Mouse (Mus musculus): ENCODE measurements around the gene Fbl. TPM values are rescaled to one million over a fixed set of nuclear protein-coding genes. Genes with fewer than 3 reads are reported as not detected.
A peak's percentile ranks its signal among the peaks of the same experiment; 100 is the strongest.
"Not testable (repeated sequence)": the region's sequence is repeated elsewhere in the genome, so short reads cannot be mapped to it uniquely, and the experiment has no call there.

The Fbl gene
- polyA plus RNA-seq, 1 experiment from 2014 or later: 155 TPM

DNA sequence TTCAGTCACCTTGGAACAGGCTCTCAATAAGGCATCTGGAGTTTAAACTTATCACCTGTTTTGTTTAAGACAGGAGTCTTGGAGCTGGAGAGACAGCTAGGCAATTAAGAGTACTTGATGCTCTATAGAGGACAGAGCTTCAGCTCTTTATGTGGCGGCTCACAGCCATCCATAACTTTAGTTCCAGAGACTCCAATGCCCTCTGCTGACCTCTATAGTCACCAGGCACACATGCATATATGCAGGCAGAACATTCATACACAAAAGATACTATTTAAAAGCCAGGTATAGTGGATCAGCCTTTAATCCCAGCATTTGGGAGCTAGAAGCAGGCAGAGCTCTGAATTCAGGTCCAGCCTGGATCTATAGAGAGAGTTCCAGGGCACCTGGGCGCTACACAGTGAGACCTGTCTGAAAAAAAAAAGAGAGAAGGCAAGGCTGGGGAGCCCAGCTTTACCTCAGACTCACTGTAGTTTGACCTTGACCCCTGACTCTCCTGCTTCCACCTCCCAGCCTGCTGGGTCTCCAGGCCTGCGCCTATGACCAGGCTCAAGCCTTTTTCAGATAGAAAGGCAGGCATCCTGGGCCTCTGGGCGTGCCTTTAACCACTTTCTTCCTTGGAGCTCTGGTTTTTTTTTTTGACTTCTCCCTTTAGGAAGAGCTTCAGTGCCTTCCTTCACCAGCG, 26.0 kb downstream of the Fbl start:
- WGBS: 90% methylated on average over 5 of the region's 5 CpGs

DNA sequence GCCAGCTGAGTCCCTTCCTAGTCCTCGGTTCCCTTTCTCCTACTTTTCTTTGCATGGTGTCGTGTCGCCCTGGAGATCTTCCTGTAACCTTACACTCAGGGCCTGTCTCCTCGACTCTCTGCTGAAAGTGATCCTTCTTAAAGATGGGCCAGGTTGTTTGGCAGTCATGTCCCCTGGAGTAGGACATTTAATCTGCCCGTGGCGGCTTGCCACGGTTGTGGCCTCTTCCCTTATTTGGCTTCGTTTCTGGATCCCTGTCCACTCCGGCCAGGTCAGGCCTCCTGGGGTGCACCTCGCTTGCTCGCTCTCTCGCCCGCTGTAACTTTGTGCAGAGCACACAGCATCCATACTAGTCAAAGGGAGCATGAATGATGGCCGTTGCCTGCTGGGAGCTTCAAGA, 27.0 kb downstream of the Fbl start:
- no peak overlapping the region for H3K27ac ChIP-seq
- H3K36me3 ChIP-seq: peaks cover 51% of the 10 kb centered on the region
- no peak overlapping the region for H3K4me3 ChIP-seq
- H3K9me3 ChIP-seq: no peaks in the 10 kb centered on the region
- H3K4me2 ChIP-seq (replicated peaks): no peak overlapping the region
- WGBS: 71% methylated on average over 14 of the region's 14 CpGs
- no peak overlapping the region for H3K9ac ChIP-seq
- no peak for ATAC-seq (ENCODE audit: insufficient number of reproducible peaks, insufficient read depth, low FRiP score, low TSS enrichment)
- no peaks in the 10 kb centered on the region for H3K4me1 ChIP-seq
- H3K27me3 ChIP-seq: no peaks in the 10 kb centered on the region

More for the DNA sequence above, 26.0 kb downstream of the Fbl start:
- no peak for ATAC-seq (ENCODE audit: insufficient number of reproducible peaks, insufficient read depth, low FRiP score, low TSS enrichment)
- Histone ChIP-seq H3K9me3 (no peaks in the 10 kb centered on the region), H3K27me3 (no peaks in the 10 kb centered on the region), H3K4me1 (no peaks in the 10 kb centered on the region), H3K9ac (no peak overlapping the region), H3K36me3 (peaks cover 59% of the 10 kb centered on the region), H3K4me2 (replicated peaks) (no peak overlapping the region), H3K27ac (no peak overlapping the region), H3K4me3 (no peak overlapping the region)

DNA sequence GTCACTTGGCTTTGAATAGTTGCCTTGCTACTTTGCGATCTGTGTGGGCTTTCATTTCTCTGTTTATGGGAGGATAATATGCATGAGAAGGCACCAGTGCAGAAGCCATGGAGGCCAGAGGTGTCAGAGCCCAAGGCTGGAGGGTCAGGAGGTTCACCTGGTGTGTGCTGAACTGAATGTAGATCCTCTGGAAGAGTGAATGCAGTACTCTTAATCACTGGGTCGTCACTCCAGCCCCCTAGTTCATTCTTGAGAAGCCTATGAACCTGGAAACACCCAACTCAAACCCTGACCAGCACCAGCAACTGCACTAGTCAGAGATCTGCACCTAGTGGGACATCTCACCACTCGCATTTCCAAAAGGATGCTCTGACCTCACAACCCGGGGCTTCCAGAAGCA, 29.5 kb downstream of the Fbl start:
- Histone ChIP-seq H3K4me1 (no peaks in the 10 kb centered on the region), H3K27me3 (no peaks in the 10 kb centered on the region), H3K9ac (no peak overlapping the region), H3K4me3 (no peak overlapping the region), H3K4me2 (replicated peaks) (no peak overlapping the region), H3K36me3 (peaks cover 28% of the 10 kb centered on the region), H3K9me3 (no peaks in the 10 kb centered on the region), H3K27ac (no peak overlapping the region)
- no peak for ATAC-seq (ENCODE audit: insufficient number of reproducible peaks, insufficient read depth, low FRiP score, low TSS enrichment)
- WGBS: 71% methylated on average over 4 of the region's 4 CpGs

DNA sequence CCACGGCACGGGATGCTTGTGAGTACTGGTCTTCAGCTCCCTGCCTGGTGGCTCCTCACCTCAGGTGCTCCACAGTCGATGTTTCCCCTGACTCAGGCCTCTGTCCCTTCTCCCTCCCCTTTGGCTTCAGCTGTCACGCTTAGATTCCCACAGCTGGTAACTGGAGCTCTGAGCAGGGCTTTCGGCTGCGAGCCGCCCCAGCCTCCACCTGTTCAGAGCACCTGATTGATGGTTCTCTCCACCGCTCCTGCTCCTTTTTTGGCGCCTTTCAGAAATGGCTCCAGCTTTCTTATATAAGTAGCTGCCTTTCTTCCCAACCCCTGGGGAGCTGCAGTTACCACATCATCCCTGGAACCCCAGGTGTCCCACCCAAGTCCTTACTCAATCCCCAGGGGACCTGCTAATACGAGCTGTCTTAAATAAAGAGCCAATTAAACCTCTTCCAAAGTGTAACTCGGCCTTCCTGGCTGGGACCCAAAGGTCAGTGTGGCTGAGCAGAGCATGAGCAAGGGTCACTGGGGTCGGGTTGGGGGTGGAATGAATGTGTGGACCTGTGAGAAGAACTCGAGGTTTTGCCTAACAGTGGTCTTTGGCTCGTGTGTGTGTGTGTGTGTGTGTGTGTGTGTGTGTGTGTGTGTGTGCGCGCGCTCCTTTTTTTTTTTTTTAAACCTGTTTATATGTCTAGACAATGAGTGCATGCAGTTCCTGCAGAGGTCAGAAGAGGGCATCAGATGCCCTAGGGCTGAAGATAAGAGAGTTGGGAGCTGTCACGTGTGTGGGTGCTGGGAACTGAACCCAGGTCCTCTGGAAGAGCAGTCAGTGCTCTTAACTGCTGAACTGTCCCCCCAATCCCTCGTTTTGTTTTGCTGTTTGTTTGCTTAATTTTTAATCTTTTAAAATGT, 33.9 kb downstream of the Fbl start:
- ATAC-seq (ENCODE audit: insufficient number of reproducible peaks, insufficient read depth, low FRiP score, low TSS enrichment): no peak
- Histone ChIP-seq H3K36me3 (0 out of 2 replicates have a peak, but pooled peaks cover 3% of the 10 kb centered on the region), H3K27me3 (no peaks in the 10 kb centered on the region)

DNA sequence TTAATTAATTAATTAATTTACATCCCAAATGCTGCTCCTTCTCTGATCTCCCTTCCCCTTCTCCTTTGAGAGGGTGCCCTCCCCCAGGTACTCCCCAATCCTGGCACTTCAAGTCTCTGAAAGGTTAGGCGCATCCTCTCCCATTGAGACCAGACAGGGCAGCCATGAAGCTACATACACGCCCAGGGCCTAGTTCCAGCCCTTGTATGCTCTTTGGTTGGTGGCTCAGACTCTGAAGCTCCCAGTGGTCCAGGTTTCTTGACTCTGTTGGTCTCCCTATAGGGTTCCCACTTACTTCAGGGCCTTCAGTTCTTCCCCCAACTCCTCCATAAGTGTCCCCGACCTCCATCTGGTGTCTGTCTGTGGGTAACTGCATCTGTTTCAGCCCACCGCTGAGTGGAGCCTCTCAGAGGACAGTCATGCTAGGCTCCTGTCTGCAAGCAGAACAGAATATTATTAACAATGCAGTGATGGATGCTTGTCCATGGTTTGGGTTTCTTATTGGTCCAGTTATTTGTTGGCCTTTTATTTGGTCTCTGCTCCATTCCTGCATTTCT, 36.6 kb downstream of the Fbl start:
- H3K4me3 ChIP-seq: no peak overlapping the region
- no peak overlapping the region for H3K27ac ChIP-seq
- WGBS: 74% methylated on average over 4 of the region's 4 CpGs
- H3K4me1 ChIP-seq: no peaks in the 10 kb centered on the region
- ATAC-seq (ENCODE audit: insufficient number of reproducible peaks, insufficient read depth, low FRiP score, low TSS enrichment): no peak
- H3K27me3 ChIP-seq: no peaks in the 10 kb centered on the region
- H3K36me3 ChIP-seq: no peaks in the 10 kb centered on the region
- H3K9me3 ChIP-seq: no peaks in the 10 kb centered on the region
- no peak overlapping the region for H3K9ac ChIP-seq
- H3K4me2 ChIP-seq (replicated peaks): no peak overlapping the region

More for the DNA sequence above, 33.9 kb downstream of the Fbl start:
- Histone ChIP-seq H3K9me3 (no peaks in the 10 kb centered on the region), H3K27ac (no peak overlapping the region), H3K4me2 (replicated peaks) (no peak overlapping the region), H3K4me1 (no peaks in the 10 kb centered on the region), H3K4me3 (no peak overlapping the region), H3K9ac (no peak overlapping the region)
- 60% methylated on average over 19 of the region's 19 CpGs for WGBS

DNA sequence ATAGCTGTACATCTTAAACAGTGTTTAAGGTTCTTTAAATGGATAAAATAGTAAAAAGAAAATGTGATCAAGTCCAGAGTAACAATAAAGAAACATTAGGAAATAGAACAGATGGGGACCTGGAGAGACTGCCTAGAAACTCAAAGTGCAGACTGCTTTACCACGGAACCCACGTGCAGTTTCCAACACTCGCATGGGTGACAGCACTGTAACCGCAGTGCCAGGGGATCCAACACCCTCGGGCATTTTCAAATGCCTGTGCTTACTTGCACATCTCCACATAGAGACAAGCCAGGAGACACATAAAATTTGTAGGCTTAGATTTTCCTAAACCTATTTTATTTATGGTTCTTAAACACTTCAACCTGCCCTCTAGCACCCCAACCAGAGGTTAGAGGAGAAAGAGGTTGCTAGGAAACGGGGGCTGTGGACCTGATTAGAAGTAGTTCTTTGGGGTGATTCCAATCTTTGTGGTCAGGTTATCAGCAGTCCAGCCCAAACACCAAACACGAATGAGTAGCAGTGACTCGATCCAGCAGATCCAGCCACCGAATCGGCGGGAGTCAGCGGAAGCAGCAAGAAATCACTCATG, 39.0 kb downstream of the Fbl start:
- Histone ChIP-seq H3K4me1 (no peaks in the 10 kb centered on the region), H3K36me3 (no peaks in the 10 kb centered on the region), H3K4me3 (peak overlapping the region; percentile 31), H3K9ac (peak overlapping the region; percentile 50), H3K4me2 (replicated peaks) (peak overlapping the region; percentile 51), H3K9me3 (no peaks in the 10 kb centered on the region), H3K27me3 (no peaks in the 10 kb centered on the region), H3K27ac (no peak overlapping the region)
- WGBS: 45% methylated on average over 12 of the region's 12 CpGs
- no peak for ATAC-seq (ENCODE audit: insufficient number of reproducible peaks, insufficient read depth, low FRiP score, low TSS enrichment)

DNA sequence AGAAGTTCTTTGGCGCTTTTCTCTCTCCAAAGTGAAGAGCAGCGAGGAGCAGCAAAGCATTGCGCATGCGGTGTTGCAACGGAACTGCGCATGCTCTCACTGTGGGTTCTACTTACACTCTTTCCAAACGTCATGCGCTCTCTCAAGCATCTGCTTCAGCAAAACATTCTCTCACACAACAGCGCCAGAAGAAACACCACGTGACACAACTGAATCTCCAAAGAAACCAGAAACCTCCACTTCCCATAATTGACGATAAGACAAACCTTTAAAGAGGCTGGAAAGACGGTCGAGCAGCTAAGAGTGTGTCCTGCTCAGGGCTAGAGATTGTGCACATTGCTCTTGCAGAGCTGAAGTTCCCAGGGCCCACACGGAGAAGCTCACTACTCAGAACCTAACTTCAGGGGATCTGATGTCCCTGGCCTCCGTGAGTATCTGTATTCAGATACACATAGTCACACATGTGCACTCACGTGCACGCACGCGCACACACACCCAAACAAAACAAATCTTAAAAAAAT, 39.5 kb downstream of the Fbl start:
- ATAC-seq (ENCODE audit: insufficient number of reproducible peaks, insufficient read depth, low FRiP score, low TSS enrichment): no peak
- 50% methylated on average over 19 of the region's 19 CpGs for WGBS
- no peaks in the 10 kb centered on the region for H3K4me1 ChIP-seq
- peak overlapping the region; percentile 50 for H3K9ac ChIP-seq
- no peaks in the 10 kb centered on the region for H3K9me3 ChIP-seq
- H3K27me3 ChIP-seq: no peaks in the 10 kb centered on the region
- H3K4me2 ChIP-seq (replicated peaks): peak overlapping the region; percentile 51
- H3K4me3 ChIP-seq: peak overlapping the region; percentile 31
- no peak overlapping the region for H3K27ac ChIP-seq
- no peaks in the 10 kb centered on the region for H3K36me3 ChIP-seq

DNA sequence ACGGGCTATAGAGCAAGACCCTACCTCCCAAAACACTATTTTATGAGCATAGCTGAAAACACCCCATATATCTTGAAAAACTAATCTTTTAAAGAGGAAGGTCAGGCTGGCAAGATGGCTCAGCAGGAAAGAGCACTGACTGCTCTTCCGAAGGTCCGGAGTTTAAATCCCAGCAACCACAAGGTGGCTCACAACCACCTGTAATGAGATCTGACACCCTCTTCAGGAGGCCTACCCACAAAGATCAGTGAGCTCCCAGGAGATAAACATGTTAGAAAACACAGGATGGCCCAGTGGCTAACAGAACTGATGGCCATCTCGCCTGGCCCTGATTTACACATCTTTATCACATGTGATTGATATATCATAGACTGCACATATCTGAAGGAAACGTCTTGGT, 41.2 kb downstream of the Fbl start:
- H3K9ac ChIP-seq: no peak overlapping the region
- ATAC-seq (ENCODE audit: insufficient number of reproducible peaks, insufficient read depth, low FRiP score, low TSS enrichment): no peak
- no peak overlapping the region for H3K4me2 ChIP-seq (replicated peaks)
- H3K27me3 ChIP-seq: no peaks in the 10 kb centered on the region
- H3K4me1 ChIP-seq: no peaks in the 10 kb centered on the region
- no peaks in the 10 kb centered on the region for H3K36me3 ChIP-seq
- no peak overlapping the region for H3K27ac ChIP-seq
- WGBS: 54% methylated on average over 5 of the region's 5 CpGs
- no peaks in the 10 kb centered on the region for H3K9me3 ChIP-seq
- H3K4me3 ChIP-seq: no peak overlapping the region

DNA sequence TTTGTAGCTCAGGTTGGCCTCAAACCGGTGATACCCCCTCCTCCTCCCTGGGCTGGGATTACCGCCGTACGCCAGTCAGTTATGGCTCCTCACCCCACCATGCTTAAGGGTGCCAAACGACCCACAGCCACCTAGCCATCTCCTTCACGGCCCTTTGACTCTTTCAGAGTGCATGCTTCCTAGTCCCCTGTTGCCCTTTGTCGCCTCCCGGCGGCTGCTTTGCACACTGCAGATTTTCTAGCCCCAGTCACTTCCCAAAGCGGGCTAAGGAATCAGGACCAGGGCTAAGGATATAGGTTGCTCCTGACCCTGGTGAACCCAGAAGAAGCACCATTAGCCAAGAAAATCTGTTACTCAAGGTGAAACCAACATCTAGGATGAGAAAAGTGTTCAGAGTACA, 44.6 kb downstream of the Fbl start:
- Histone ChIP-seq H3K4me1 (no peaks in the 10 kb centered on the region), H3K36me3 (no peaks in the 10 kb centered on the region), H3K4me3 (no peak overlapping the region), H3K9me3 (no peaks in the 10 kb centered on the region), H3K27me3 (no peaks in the 10 kb centered on the region), H3K9ac (no peak overlapping the region), H3K27ac (no peak overlapping the region), H3K4me2 (replicated peaks) (no peak overlapping the region)
- 41% methylated on average over 10 of the region's 10 CpGs for WGBS
- ATAC-seq (ENCODE audit: insufficient number of reproducible peaks, insufficient read depth, low FRiP score, low TSS enrichment): no peak

DNA sequence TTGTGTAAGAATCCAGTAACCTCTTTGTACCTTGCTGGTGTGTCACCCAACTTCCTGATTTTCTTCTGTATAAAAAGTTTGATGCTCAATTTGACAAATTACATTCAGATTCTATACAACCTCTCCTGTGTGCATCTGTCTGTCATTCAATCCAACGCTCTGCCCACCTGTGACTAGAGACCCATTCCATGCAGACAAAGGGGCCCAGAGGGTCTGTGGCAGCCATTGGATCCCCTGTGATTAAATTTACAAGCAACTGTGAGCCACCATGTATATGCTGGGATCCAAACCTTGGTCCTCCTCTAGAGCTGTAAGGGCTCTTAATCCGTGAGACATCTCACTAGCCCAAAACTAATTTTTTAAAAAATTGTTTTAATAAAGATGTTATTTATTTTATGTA, 46.4 kb downstream of the Fbl start:
- WGBS: 83% methylated on average over 2 of the region's 2 CpGs
- not testable (repeated sequence) for H3K4me3 ChIP-seq; H3K9ac ChIP-seq; H3K36me3 ChIP-seq; H3K27ac ChIP-seq; ATAC-seq (ENCODE audit: insufficient number of reproducible peaks, insufficient read depth, low FRiP score, low TSS enrichment); H3K4me2 ChIP-seq (replicated peaks); H3K27me3 ChIP-seq; H3K9me3 ChIP-seq; H3K4me1 ChIP-seq

DNA sequence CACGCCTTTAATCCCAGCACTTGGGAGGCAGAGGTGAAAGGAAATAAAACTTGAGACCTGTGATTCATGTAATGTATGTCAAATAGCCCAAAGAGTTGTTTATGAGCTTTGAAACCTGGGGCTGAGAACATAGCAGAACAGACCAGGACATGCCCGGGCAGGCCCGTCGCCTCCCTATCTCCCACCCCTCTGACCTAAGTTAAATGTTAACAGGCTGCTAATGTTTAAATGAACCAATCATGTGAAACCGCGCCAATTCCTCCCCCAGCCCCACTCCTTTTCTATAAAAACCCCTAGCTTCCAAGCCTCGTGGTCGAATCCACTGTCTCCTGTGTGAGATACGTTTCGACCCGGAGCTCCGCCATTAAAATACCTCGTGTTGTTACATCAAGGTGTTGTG, 48.3 kb downstream of the Fbl start:
- H3K27me3 ChIP-seq; H3K27ac ChIP-seq; H3K4me3 ChIP-seq; H3K4me1 ChIP-seq; H3K9ac ChIP-seq; H3K9me3 ChIP-seq; H3K36me3 ChIP-seq; H3K4me2 ChIP-seq (replicated peaks); ATAC-seq (ENCODE audit: insufficient number of reproducible peaks, insufficient read depth, low FRiP score, low TSS enrichment): not testable (repeated sequence)
- 93% methylated on average over 12 of the region's 13 CpGs for WGBS
